Mouse (Mus musculus) limb, embryonic 11.5 days (tissue): ENCODE measurements at regions not wholly inside any gene's neighbourhood (a gene's known extent, or its start where the extent isn't known, plus 50 kb on each side); places are given as distances from the start of the nearest gene placed in this dataset.

Experiments
- ATAC-seq: fragments of 200-750 bp; cut with Nextera tagmentation; 2 replicates; pipeline ENCODE4 v1.8.0; 2017; ENCODE audit warnings: low read depth; ENCODE audit not compliant: insufficient number of reproducible peaks, low FRiP score, low TSS enrichment
- DNase-seq: peaks from one replicate; pipeline ENCODE4 v3.0.0-alpha.2; 2015; ENCODE audit warnings: low spot score
- H3K27ac ChIP-seq: fragments of 300-500 bp; sonication (generic); replicated peaks from 2 replicates; pipeline ENCODE4 v1.5.1; 2014; ENCODE audit warnings: low read depth, mild to moderate bottlenecking, low read length
- H3K27me3 ChIP-seq: fragments of 300-500 bp; sonication (generic); 2 replicates; pipeline ENCODE4 v1.6.1; 2014; ENCODE audit warnings: mild to moderate bottlenecking, low read length, mixed read lengths; ENCODE audit not compliant: control insufficient read depth, insufficient read depth
- H3K36me3 ChIP-seq: fragments of 300-500 bp; sonication (generic); 2 replicates; pipeline ENCODE4 v1.6.1; 2014; ENCODE audit warnings: mild to moderate bottlenecking, low read length, moderate library complexity, mixed read lengths; ENCODE audit not compliant: control insufficient read depth, insufficient read depth
- H3K4me1 ChIP-seq: fragments of 300-500 bp; sonication (generic); 2 replicates; pipeline ENCODE4 v1.6.1; 2014; ENCODE audit warnings: low read length, mixed read lengths; ENCODE audit not compliant: control insufficient read depth, insufficient read depth
- H3K4me2 ChIP-seq: fragments of 300-500 bp; sonication (generic); 2 replicates; pipeline ENCODE4 v1.6.1; 2014; ENCODE audit warnings: low read depth, mild to moderate bottlenecking, moderate library complexity; ENCODE audit not compliant: severe bottlenecking
- H3K4me3 ChIP-seq: fragments of 300-500 bp; sonication (generic); 2 replicates; pipeline ENCODE4 v1.5.1; 2014; ENCODE audit warnings: low read depth, low read length
- H3K9ac ChIP-seq: fragments of 300-500 bp; sonication (generic); 2 replicates; pipeline ENCODE4 v1.6.1; 2014; ENCODE audit warnings: mild to moderate bottlenecking, low read length
- H3K9me3 ChIP-seq: fragments of 300-500 bp; sonication (generic); 2 replicates; pipeline ENCODE4 v1.6.1; 2016; ENCODE audit warnings: low read length; ENCODE audit not compliant: control insufficient read depth
- WGBS: fragments of 180-500 bp; shearing (Covaris S2); extraction: QIAGEN DNeasy Blood & Tissue Kit; methylation state at CpG from one replicate; pipeline ENCODE4 v1.1.7; 2014; 5-methylcytosine and 5-hydroxymethylcytosine counted together

DNA sequence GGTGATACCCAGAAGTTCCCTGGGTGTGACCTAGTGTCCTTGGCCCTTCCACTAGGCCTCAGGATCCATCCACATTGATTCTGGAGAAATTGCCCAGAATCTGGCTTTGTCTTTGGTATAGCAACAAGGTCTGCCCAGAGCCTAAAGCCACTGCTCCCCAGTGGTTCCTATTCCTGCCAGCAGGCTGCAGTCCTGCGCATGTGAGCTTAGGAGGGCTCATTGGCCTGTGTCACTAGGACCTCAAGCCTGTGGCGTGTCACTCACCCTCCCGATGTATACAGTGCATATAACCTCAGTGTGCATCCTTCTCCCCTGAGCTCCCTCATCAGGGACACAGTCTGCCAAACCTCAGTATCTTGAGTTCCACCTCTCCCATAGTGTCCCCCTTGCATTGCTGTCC is 261.9 kb downstream of the Cdh26 start:
- 0 out of 2 replicates have a peak, but pooled peaks have one; percentile 42 for ATAC-seq
- Histone ChIP-seq H3K27me3 (no peaks in the 10 kb centered on the region), H3K4me2 (no peak overlapping the region), H3K4me3 (no peak overlapping the region), H3K9ac (no peak overlapping the region), H3K36me3 (no peaks in the 10 kb centered on the region), H3K27ac (no peak overlapping the region), H3K4me1 (0 out of 2 replicates have a peak, but pooled peaks cover 6% of the 10 kb centered on the region), H3K9me3 (no peaks in the 10 kb centered on the region)
- no peak for DNase-seq
- WGBS, result 78% methylated on average over 3 of the region's 3 CpGs

GRCm38 (mm10) chr2:178698648-178699047 is 268.3 kb downstream of the Cdh26 start:
- H3K27me3 ChIP-seq, result no peaks in the 10 kb centered on the region
- no peaks in the 10 kb centered on the region for H3K9me3 ChIP-seq
- no peaks in the 10 kb centered on the region for H3K4me1 ChIP-seq
- DNase-seq (no peak), ATAC-seq (no peak)
- 70% methylated on average over 13 of the region's 13 CpGs for WGBS
- no peaks in the 10 kb centered on the region for H3K36me3 ChIP-seq
- H3K27ac ChIP-seq, result no peak overlapping the region
- H3K9ac ChIP-seq, result no peak overlapping the region
- no peak overlapping the region for H3K4me2 ChIP-seq
- no peak overlapping the region for H3K4me3 ChIP-seq

GRCm38 (mm10) chr2:178700825-178701224 is 270.5 kb downstream of the Cdh26 start:
- no peak for ATAC-seq
- Histone ChIP-seq H3K27me3 (no peaks in the 10 kb centered on the region), H3K9ac (no peak overlapping the region), H3K4me3 (no peak overlapping the region), H3K4me2 (no peak overlapping the region), H3K9me3 (no peaks in the 10 kb centered on the region), H3K4me1 (no peaks in the 10 kb centered on the region), H3K36me3 (no peaks in the 10 kb centered on the region), H3K27ac (no peak overlapping the region)
- WGBS, result 48% methylated on average over 3 of the region's 3 CpGs
- no peak for DNase-seq

- no peak overlapping the region for H3K4me2 ChIP-seq
- DNase-seq (no peak), ATAC-seq (no peak)
- H3K9me3 ChIP-seq, result no peaks in the 10 kb centered on the region
- no peaks in the 10 kb centered on the region for H3K36me3 ChIP-seq
- WGBS, result 81% methylated on average over 3 of the region's 3 CpGs
- no peaks in the 10 kb centered on the region for H3K27me3 ChIP-seq
- H3K4me3 ChIP-seq, result no peak overlapping the region
- H3K9ac ChIP-seq, result no peak overlapping the region
- no peaks in the 10 kb centered on the region for H3K4me1 ChIP-seq
- no peak overlapping the region for H3K27ac ChIP-seq
Observed at GRCm38 (mm10) chr2:178704510-178704909, 274.2 kb downstream of the Cdh26 start.

DNA sequence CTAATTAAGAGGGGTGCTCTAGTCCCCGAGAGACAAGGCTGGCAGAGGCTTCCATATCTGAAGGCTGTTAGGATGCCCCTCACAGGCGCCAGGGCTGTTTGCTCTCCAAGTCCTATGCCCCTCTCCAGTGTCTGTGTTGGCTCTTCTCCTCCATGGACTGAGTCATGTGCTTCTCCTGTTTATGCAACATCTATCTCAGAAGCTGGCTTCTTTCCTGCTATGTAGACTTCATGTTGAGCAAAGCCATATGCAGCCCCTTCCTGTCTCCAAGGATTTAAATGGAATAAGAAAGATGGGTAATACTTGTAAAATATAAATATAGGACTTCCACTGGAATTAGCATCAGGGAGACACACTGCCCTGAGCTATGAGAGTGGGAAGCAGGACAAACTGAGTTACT is 278.3 kb downstream of the Cdh26 start:
- Histone ChIP-seq H3K4me1 (0 out of 2 replicates have a peak, but pooled peaks cover 2% of the 10 kb centered on the region), H3K9ac (no peak overlapping the region), H3K4me3 (no peak overlapping the region), H3K36me3 (no peaks in the 10 kb centered on the region), H3K4me2 (no peak overlapping the region), H3K27ac (no peak overlapping the region), H3K9me3 (no peaks in the 10 kb centered on the region), H3K27me3 (no peaks in the 10 kb centered on the region)
- WGBS, result 74% methylated on average over 2 of the region's 2 CpGs
- no peak for ATAC-seq
- DNase-seq, result no peak

GRCm38 (mm10) chr2:178709192-178709881 is 279.0 kb downstream of the Cdh26 start:
- DNase-seq (no peak), ATAC-seq (no peak)
- H3K27me3 ChIP-seq, result no peaks in the 10 kb centered on the region
- H3K4me1 ChIP-seq, result 0 out of 2 replicates have a peak, but pooled peaks cover 2% of the 10 kb centered on the region
- H3K9me3 ChIP-seq, result no peaks in the 10 kb centered on the region
- H3K36me3 ChIP-seq, result no peaks in the 10 kb centered on the region
- no peak overlapping the region for H3K4me3 ChIP-seq
- whole genome bisulfite sequencing, result 71% methylated on average over 5 of the region's 5 CpGs
- no peak overlapping the region for H3K9ac ChIP-seq
- no peak overlapping the region for H3K4me2 ChIP-seq
- no peak overlapping the region for H3K27ac ChIP-seq

- ATAC-seq (no peak), DNase-seq (no peak)
- Histone ChIP-seq H3K4me3 (no peak overlapping the region), H3K27me3 (no peaks in the 10 kb centered on the region), H3K27ac (no peak overlapping the region), H3K9me3 (no peaks in the 10 kb centered on the region), H3K4me2 (no peak overlapping the region), H3K9ac (no peak overlapping the region), H3K36me3 (no peaks in the 10 kb centered on the region), H3K4me1 (0 out of 2 replicates have a peak, but pooled peaks cover 2% of the 10 kb centered on the region)
- WGBS, result 95% methylated on average over 3 of the region's 3 CpGs
Observed at GRCm38 (mm10) chr2:178710001-178710400, 279.7 kb downstream of the Cdh26 start.

DNA sequence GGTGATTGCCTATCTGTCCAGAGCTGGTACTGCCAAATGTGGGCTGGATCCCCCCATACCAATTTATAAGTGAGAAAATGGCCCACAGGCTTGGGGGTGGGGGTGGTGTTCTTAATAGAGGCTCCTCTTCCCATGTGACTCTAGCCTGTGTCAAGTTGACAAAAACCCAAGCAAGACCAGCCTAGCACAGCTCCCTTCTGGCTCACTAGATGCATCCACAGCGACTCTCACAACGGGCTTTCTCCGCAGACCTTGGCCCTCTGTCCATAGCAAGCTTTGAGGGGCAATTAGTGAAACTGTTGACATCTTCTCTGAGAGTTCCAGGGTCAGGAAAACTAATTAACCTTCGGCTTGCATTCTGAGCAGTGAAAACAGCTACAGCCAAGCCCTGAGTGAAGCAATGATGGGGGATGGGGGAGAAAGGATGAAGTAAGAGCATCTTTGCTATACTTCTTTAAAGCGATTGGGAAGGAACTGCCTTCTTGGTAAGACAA is 281.3 kb downstream of the Cdh26 start:
- no peak overlapping the region for H3K27ac ChIP-seq
- WGBS, result 21% methylated on average over 5 of the region's 5 CpGs
- no peaks in the 10 kb centered on the region for H3K27me3 ChIP-seq
- no peak overlapping the region for H3K4me3 ChIP-seq
- H3K36me3 ChIP-seq, result no peaks in the 10 kb centered on the region
- ATAC-seq (no peak), DNase-seq (no peak)
- H3K4me2 ChIP-seq, result no peak overlapping the region
- H3K9me3 ChIP-seq, result no peaks in the 10 kb centered on the region
- no peak overlapping the region for H3K9ac ChIP-seq
- H3K4me1 ChIP-seq, result 0 out of 2 replicates have a peak, but pooled peaks cover 2% of the 10 kb centered on the region
